Mouse (Mus musculus) heart, adult 11 months (tissue): ENCODE data around the gene Apof.

Experiments used
- DNase-seq: peaks from one replicate; pipeline ENCODE4 v3.0.0; 2022

Apof gene

DNA sequence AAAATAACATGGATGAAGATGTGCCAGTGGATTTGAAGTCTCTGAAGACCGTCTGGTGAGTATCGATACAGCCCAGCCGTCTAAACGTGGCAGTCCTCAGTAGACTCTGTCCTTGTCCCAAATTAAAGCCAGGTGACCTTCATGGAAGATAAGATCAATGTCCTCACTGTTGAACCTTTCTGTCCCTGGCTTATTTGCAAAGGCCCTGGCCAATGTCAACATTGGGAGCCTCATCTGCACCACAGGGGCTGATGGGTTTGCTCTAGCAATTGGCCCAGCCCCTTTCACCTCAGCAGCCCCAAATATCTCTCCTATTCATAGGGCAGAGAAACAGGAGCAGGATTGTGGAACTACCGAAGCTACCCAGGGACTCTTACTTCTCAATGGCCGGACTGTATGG lies at the start of gene Apof:
Gene Apof (plus strand): TSS at position 301 of the 400 bp plus-strand sequence.
- no peak for DNase-seq

GRCm38 (mm10) chr10:128221533-128222286 lies 46.8 kb upstream of the Apof start:
- peak; percentile 92 for DNase-seq

GRCm38 (mm10) chr10:128225064-128225463 lies 43.4 kb upstream of the Apof start:
- peak; percentile 81 for DNase-seq

DNA sequence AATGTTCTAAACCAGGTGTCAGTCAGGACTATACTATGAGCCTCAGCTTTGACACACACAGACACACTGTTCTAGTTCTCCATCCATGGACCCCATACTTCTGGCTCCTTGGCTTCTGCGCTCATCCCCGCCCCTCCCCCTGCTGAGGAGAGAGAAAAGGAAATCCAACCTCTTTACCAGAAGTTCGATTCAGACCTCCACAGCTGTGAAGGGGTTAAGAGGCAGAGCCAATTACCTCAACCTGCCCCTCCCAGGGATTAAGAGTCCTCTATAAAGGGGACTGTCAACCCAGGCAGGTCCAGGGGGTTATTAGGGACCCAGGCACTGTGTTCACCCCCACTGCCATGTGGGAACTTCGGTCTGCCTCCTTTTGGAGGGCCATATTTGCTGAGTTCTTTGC lies 42.9 kb upstream of the Apof start, which contains the start of gene Mip:
Gene Mip (plus strand): TSS at position 301 of the 400 bp plus-strand sequence.
- DNase-seq: no peak

DNA sequence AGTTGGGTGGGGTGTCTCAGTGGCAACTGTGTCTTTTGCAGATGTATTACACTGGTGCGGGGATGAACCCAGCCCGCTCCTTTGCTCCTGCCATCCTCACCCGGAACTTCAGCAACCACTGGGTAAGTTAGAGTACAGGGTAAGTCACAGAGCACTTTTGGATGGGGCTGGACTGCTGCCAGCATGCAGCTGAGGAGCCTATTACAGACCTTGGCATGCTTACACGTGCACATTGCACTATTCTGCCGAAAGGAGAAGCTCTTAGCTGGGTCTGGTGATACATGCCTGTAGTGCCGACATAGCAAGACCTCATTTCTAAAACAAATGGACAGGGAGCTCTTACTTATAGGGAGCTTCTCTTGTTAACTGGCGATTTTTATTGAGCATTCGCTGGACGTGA lies 40.9 kb upstream of the Apof start:
- no peak for DNase-seq

DNA sequence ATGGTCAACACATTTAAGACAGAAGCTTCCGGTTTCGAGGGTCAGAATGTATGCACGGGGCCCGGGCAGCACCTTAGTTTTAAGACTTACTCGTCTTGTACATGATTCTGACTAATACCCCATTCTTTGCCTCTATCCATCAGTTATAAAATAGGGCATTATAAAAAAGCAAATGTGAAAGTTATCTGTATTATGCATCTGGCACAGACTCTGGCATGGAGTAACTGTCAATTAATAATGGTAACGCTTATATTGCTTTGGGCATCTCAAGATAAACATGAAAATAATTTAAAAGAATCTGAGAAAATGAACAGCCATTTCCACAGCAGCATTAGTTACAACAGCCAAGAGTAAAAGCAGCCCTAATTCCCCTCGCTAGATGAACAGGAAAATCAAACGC lies 40.5 kb upstream of the Apof start:
- DNase-seq: no peak

- DNase-seq: peak; percentile 86
These were observed 37.9 kb upstream of the Apof start for GRCm38 (mm10) chr10:128230582-128230981.

GRCm38 (mm10) chr10:128231146-128231545 lies 37.3 kb upstream of the Apof start:
- DNase-seq: peak; percentile 86

- DNase-seq: peak; percentile 99
These were observed 36.6 kb upstream of the Apof start, which contains the start of gene Timeless for GRCm38 (mm10) chr10:128231697-128232419. Gene Timeless, plus strand, starts transcription at chr10:128232065.

DNA sequence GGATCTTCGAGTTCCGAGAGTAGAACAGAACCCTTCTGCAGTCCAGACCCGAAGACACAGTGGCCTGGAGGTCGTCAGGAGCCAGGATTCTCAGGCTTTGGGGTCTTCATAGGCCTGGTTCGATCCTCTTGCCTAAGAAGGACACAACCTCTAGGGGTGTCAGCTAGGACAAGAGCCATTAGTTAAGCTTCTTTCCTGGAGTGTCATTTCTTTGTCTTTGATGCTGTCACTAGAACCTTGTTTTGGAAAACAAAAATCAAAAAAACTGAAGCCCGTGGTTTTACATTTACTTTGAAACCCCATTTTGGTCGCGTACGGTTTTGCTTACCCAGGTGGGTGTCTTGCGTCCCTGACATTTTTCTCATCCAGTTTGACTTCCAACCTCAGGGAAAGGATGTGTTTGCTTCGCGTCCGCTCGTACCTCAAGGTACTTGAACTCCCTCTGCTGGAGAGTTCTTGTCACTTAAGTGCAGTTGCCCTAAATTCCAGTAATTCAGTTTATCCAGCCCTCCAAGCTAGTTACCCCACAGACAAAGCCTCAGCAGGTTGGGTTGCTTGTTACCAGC lies 36.0 kb upstream of the Apof start:
- DNase-seq: peak; percentile 94

- no peak for DNase-seq
These were observed 32.1 kb upstream of the Apof start for GRCm38 (mm10) chr10:128236321-128236720.

- DNase-seq: peak; percentile 98
These were observed 30.5 kb upstream of the Apof start for GRCm38 (mm10) chr10:128237807-128238480.

DNA sequence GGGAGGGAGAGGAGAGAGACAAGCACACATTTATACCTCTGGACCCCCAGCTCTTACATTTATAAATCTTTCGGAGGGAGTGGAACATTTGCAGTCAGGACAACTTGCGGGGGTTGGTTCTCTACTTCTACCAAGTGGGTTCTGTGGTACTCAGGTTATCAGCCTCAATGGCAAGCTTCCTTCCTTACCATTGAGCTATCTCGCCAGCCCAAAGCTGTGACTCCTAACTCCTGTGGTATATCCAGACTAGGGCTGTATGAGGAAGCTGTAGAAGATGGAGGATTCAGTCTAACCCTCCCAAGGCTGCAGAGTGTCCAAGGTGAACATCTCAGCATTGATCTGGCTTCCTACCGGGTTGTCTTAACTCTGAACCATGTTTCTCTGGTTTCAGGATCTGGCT lies 29.3 kb upstream of the Apof start:
- DNase-seq: no peak

- no peak for DNase-seq
These were observed 28.3 kb upstream of the Apof start for GRCm38 (mm10) chr10:128240131-128240530.

DNA sequence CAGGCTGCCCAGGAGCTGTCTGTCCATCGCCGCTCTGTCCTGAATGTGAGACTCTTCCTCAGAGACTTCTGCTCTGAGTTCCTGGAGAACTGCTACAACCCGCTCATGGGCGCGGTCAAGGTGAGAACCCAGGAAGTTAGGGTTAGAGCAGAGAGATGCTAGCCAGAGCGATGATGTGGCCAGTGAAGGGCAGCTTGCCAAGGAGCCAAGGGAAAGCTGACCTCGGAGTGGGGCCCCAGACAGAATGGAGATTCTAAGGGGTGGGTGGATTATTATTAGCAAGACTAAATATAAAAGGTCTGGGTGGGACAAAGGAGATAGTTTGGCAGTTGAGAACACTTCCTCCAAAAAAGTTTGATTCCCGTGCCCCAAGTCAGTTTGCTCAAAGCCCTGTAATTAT lies 25.2 kb upstream of the Apof start:
- peak; percentile 94 for DNase-seq

DNA sequence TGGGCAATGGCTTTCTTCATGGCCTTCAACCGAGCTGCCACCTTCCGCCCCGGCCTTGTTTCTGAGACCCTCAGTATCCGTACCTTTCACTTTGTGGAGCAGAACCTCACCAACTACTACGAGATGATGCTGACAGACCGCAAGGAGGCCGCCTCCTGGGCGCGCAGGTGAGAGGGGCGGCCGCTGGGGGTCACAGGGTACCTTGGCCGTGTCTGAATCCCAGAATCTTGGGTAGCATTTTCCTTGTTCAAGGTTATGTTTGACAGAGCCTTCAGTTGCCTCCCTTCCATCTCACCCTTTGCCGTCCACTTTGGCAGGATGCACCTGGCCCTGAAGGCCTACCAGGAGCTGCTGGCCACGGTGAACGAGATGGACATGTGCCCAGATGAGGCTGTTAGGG lies 24.4 kb upstream of the Apof start:
- peak; percentile 91 for DNase-seq

GRCm38 (mm10) chr10:128247020-128247732 lies 21.3 kb upstream of the Apof start:
- DNase-seq: peak; percentile 99

GRCm38 (mm10) chr10:128250565-128250964 lies 17.9 kb upstream of the Apof start:
- DNase-seq: peak; percentile 91

DNA sequence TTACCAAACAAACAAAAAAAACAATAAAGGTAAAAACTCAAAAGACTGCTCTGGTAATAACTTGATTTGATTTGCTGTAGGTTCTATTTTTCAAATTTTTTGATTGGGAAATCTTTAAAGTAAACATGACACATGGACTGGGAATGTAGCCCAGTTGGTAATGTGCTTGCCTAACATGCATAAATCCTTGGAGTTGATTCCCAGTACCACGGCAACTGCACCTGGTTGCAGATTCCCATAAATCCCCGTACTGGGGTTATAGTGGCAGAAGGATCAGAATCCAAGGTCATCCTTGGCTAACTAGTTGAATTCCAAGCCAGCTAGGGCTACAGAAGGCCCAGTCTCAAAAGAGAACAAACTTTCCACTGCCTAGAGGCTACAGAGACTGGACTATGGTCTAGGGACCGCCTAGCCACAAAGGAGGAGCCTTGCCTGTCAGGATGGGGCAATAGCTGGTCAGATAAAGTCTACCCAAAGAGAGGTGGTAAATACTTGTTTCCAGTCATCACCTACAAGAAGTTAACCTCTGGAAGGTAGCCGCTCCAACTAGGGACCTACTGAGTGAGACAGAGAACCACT lies 14.7 kb upstream of the Apof start, which contains the start of gene Apon:
Gene Apon (plus strand): TSS at position 420 of the 579 bp plus-strand sequence.
- no peak for DNase-seq

DNA sequence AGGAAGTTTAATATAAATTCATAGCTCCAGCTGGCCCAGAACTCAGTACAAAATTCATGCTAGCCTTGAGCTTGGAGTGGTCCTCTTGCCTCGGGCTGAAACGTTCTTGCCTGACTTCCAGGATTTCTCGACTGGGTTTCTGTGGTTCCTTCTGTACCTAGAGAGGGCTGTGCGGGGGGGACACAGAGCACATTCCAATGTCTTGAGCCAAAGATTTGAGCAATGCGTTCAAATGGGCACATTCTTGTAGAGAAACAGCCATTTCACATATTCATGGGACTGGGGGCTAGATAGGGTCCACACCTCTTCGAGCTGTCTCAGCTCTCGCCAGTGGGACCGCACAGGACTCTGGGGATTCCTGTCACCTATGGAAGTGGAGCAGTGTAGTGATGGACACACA lies 12.5 kb upstream of the Apof start:
- no peak for DNase-seq

- DNase-seq: no peak
These were observed 12.1 kb upstream of the Apof start for GRCm38 (mm10) chr10:128256328-128256727.

DNA sequence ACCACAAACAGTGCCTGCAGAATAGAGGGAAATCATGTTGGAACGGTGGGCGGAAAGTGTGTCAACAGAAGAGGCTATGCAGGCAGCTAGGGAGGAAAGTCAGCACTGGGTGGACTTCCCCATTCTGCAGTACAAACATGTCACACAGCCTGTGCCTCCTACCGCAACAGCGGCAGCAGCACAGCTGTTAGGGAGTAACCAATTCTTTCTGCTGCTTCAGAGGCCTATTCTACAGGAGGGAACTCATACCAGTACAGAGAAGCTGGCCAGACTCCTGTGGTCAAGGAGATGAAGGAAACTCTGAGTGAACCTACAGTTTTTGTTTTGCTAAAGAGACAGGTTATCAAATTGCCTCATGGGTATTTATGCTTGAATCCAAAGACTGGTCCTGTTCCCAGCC lies 9.5 kb upstream of the Apof start:
- DNase-seq: peak; percentile 94
